Mouse (Mus musculus) kidney, postnatal 10 days (tissue): ENCODE measurements around the gene Gm20867.
"Not testable (repeated sequence)": the region's sequence is repeated elsewhere in the genome, so short reads cannot be mapped to it uniquely, and the experiment has no call there.

Experiments used
- DNase-seq: peaks from one replicate; pipeline ENCODE4 v3.0.0; 2021; ENCODE audit warnings: mixed read lengths

Gm20867 gene

GRCm38 (mm10) chrY:77963104-77963503 lies at the start of gene Gm20867:
TSS of gene Gm20867 (minus strand) at chrY:77963204.
- not testable (repeated sequence) for DNase-seq
